Mouse (Mus musculus): ENCODE data around the gene Olfr1373. TPM values are rescaled to one million over a fixed set of nuclear protein-coding genes. Genes with fewer than 3 reads are reported as not detected.
"Not testable (repeated sequence)": the region's sequence is repeated elsewhere in the genome, so short reads cannot be mapped to it uniquely, and the experiment has no call there.

Gene Olfr1373
- total and polyA plus RNA-seq, 2 experiments = not detected

- Histone ChIP-seq H3K36me3 (ENCODE audit: control insufficient read depth, insufficient read depth, low read length) (peaks cover 15% of the 10 kb centered on the region), H3K4me1 (ENCODE audit: control insufficient read depth, insufficient read depth, low read length) (no peaks in the 10 kb centered on the region), H3K79me2 (ENCODE audit: control insufficient read depth, insufficient read depth, low read length) (no peaks in the 10 kb centered on the region), H3K4me3 (ENCODE audit: insufficient read depth, low read depth, low read length) (no peak overlapping the region), H3K27me3 (ENCODE audit: control insufficient read depth, insufficient read depth, low read length) (no peaks in the 10 kb centered on the region), H3K27ac (replicated peaks; ENCODE audit: insufficient read depth, low read depth, low read length) (no peak overlapping the region), H3K9ac (ENCODE audit: low read depth, low read length) (no peak overlapping the region)
- no peak for DNase-seq (ENCODE audit: extremely low read depth, low read depth, low spot score)
- TF ChIP-seq POLR2A (IDR thresholded peaks at IDR 0.05; ENCODE audit: extremely low read depth, insufficient read depth, low read length) (no peak), CTCF (IDR thresholded peaks at IDR 0.05; ENCODE audit: low read depth, low read length) (no peak)
- WGBS = 68% methylated on average over 5 of the region's 5 CpGs
These were observed 16.8 kb downstream of the Olfr1373 start for GRCm38 (mm10) chr11:52128316-52129061.

DNA sequence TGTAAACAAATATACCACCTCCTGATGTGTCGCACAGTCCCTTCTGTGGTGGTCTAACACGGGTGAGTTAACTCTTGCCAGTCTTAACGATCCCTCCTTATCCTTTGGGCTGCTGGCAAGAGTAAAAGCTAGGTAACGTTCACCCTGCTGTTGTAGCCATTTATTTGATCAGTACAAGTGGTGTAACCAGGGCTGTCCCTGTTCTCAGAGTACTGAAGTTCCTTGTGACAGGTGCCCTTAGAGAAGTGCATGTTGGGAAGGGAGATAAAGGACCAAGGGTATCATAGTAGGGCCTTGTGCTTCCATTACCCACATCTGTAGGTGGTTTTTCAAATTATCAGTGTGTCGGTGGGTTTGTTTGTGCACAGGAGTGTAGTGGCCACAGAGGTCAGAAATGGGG, 17.6 kb downstream of the Olfr1373 start:
- H3K27ac ChIP-seq (replicated peaks; ENCODE audit: insufficient read depth, low read depth, low read length) = no peak overlapping the region
- H3K4me1 ChIP-seq (ENCODE audit: control insufficient read depth, insufficient read depth, low read length) = no peaks in the 10 kb centered on the region
- TF ChIP-seq CTCF (IDR thresholded peaks at IDR 0.05; ENCODE audit: low read depth, low read length) = no peak
- TF ChIP-seq POLR2A (IDR thresholded peaks at IDR 0.05; ENCODE audit: extremely low read depth, insufficient read depth, low read length) = no peak
- no peak overlapping the region for H3K9ac ChIP-seq (ENCODE audit: low read depth, low read length)
- no peak overlapping the region for H3K4me3 ChIP-seq (ENCODE audit: insufficient read depth, low read depth, low read length)
- peaks cover 20% of the 10 kb centered on the region for H3K36me3 ChIP-seq (ENCODE audit: control insufficient read depth, insufficient read depth, low read length)
- DNase-seq (ENCODE audit: extremely low read depth, low read depth, low spot score) = no peak
- H3K79me2 ChIP-seq (ENCODE audit: control insufficient read depth, insufficient read depth, low read length) = no peaks in the 10 kb centered on the region
- WGBS = 62% methylated on average over 5 of the region's 5 CpGs
- no peaks in the 10 kb centered on the region for H3K27me3 ChIP-seq (ENCODE audit: control insufficient read depth, insufficient read depth, low read length)

DNA sequence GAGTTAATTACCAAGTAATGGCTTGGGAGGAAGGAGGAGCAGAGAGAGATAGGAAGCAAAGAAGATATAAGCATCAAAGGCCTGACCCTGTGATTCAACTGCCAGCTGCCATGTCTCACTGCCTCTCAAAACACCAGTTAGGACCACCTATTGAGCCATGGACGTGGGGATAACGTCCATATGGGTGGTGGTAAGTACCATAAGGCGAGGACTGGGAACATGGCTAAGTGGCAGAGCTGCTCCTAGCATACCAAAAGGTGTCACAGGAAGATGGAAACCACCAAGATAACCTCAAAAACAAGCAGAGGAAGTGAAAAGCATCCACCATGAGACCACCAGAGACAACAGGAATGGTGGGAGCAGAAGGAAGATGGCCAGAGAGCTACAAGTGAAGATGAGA, 18.2 kb downstream of the Olfr1373 start:
- Histone ChIP-seq H3K4me1 (ENCODE audit: control insufficient read depth, insufficient read depth, low read length) (no peaks in the 10 kb centered on the region), H3K9ac (ENCODE audit: low read depth, low read length) (no peak overlapping the region), H3K27ac (replicated peaks; ENCODE audit: insufficient read depth, low read depth, low read length) (no peak overlapping the region), H3K79me2 (ENCODE audit: control insufficient read depth, insufficient read depth, low read length) (no peaks in the 10 kb centered on the region), H3K27me3 (ENCODE audit: control insufficient read depth, insufficient read depth, low read length) (no peaks in the 10 kb centered on the region), H3K4me3 (ENCODE audit: insufficient read depth, low read depth, low read length) (no peak overlapping the region), H3K36me3 (ENCODE audit: control insufficient read depth, insufficient read depth, low read length) (peaks cover 25% of the 10 kb centered on the region)
- TF ChIP-seq CTCF (IDR thresholded peaks at IDR 0.05; ENCODE audit: low read depth, low read length) (no peak), POLR2A (IDR thresholded peaks at IDR 0.05; ENCODE audit: extremely low read depth, insufficient read depth, low read length) (no peak)
- 82% methylated on average over 3 of the region's 3 CpGs for WGBS
- no peak for DNase-seq (ENCODE audit: extremely low read depth, low read depth, low spot score)

DNA sequence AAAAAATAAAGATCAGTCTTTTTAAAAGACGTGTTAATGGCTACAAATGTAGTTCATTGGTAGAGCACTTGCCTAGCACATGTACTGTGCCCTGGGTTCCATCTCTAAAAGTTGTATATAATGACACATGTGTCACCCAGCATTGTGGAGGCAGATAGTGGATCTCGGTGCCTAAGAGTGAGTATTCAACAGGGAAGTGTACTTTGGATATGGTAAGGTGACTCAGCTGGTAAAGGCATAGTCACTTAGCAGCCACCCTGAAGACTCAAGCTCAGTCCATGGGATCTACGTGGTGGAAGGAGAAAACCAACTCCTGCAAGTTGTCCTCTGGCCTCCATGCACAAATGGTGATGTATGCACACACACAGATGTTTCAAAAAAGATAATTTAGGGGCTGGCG, 20.9 kb downstream of the Olfr1373 start:
- Histone ChIP-seq H3K9ac (ENCODE audit: low read depth, low read length) (no peak overlapping the region), H3K79me2 (ENCODE audit: control insufficient read depth, insufficient read depth, low read length) (no peaks in the 10 kb centered on the region), H3K4me3 (ENCODE audit: insufficient read depth, low read depth, low read length) (no peak overlapping the region), H3K27ac (replicated peaks; ENCODE audit: insufficient read depth, low read depth, low read length) (no peak overlapping the region), H3K4me1 (ENCODE audit: control insufficient read depth, insufficient read depth, low read length) (no peaks in the 10 kb centered on the region), H3K27me3 (ENCODE audit: control insufficient read depth, insufficient read depth, low read length) (no peaks in the 10 kb centered on the region), H3K36me3 (ENCODE audit: control insufficient read depth, insufficient read depth, low read length) (peaks cover 49% of the 10 kb centered on the region)
- WGBS = 96% methylated on average over 4 of the region's 4 CpGs
- no peak for DNase-seq (ENCODE audit: extremely low read depth, low read depth, low spot score)
- TF ChIP-seq CTCF (IDR thresholded peaks at IDR 0.05; ENCODE audit: low read depth, low read length) (no peak), POLR2A (IDR thresholded peaks at IDR 0.05; ENCODE audit: extremely low read depth, insufficient read depth, low read length) (no peak)

DNA sequence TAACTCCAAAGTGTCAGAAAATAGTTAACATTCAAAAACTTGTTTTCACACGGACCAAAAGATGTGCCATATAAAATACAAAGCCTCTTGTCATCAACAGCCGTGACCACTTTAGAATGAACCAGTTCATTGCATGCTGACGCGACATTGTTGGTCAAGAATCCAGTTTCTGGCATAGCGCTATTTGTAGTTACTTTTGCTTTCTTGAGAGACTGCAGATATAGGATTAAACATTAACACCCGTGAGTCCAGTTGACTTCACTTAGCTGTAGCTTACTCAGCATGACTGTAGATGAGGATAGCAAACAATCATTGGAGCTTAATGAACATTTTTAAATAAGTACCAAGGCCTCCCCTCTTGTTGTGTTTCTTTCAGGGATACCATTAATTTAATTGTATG, 23.3 kb downstream of the Olfr1373 start:
- no peak overlapping the region for H3K9ac ChIP-seq (ENCODE audit: low read depth, low read length)
- no peak for DNase-seq (ENCODE audit: extremely low read depth, low read depth, low spot score)
- no peaks in the 10 kb centered on the region for H3K27me3 ChIP-seq (ENCODE audit: control insufficient read depth, insufficient read depth, low read length)
- TF ChIP-seq POLR2A (IDR thresholded peaks at IDR 0.05; ENCODE audit: extremely low read depth, insufficient read depth, low read length) (no peak), CTCF (IDR thresholded peaks at IDR 0.05; ENCODE audit: low read depth, low read length) (no peak)
- no peaks in the 10 kb centered on the region for H3K79me2 ChIP-seq (ENCODE audit: control insufficient read depth, insufficient read depth, low read length)
- H3K27ac ChIP-seq (replicated peaks; ENCODE audit: insufficient read depth, low read depth, low read length) = no peak overlapping the region
- no peaks in the 10 kb centered on the region for H3K4me1 ChIP-seq (ENCODE audit: control insufficient read depth, insufficient read depth, low read length)
- H3K4me3 ChIP-seq (ENCODE audit: insufficient read depth, low read depth, low read length) = no peak overlapping the region
- WGBS = 59% methylated on average over 6 of the region's 6 CpGs
- H3K36me3 ChIP-seq (ENCODE audit: control insufficient read depth, insufficient read depth, low read length) = peaks cover 69% of the 10 kb centered on the region

- not testable (repeated sequence) for H3K79me2 ChIP-seq (ENCODE audit: control insufficient read depth, insufficient read depth, low read length); H3K4me1 ChIP-seq (ENCODE audit: control insufficient read depth, insufficient read depth, low read length); H3K27me3 ChIP-seq (ENCODE audit: control insufficient read depth, insufficient read depth, low read length); H3K27ac ChIP-seq (replicated peaks; ENCODE audit: insufficient read depth, low read depth, low read length); H3K9ac ChIP-seq (ENCODE audit: low read depth, low read length); H3K4me3 ChIP-seq (ENCODE audit: insufficient read depth, low read depth, low read length); DNase-seq (ENCODE audit: extremely low read depth, low read depth, low spot score)
- H3K36me3 ChIP-seq (ENCODE audit: control insufficient read depth, insufficient read depth, low read length) = peaks cover 74% of the 10 kb centered on the region
- TF ChIP-seq CTCF (IDR thresholded peaks at IDR 0.05; ENCODE audit: low read depth, low read length) = 0 out of 2 replicates have a peak, but pooled peaks have one; percentile 5
These were observed 24.9 kb downstream of the Olfr1373 start for GRCm38 (mm10) chr11:52120415-52120814.
